Mouse (Mus musculus) stomach, embryonic 14.5 days (tissue): ENCODE measurements around the gene Islr2. TPM values are rescaled to one million over a fixed set of nuclear protein-coding genes. Genes with fewer than 3 reads are reported as not detected.
A peak's percentile ranks its signal among the peaks of the same experiment; 100 is the strongest.

Source experiments
- ATAC-seq: fragments of 200-750 bp; cut with Nextera tagmentation; 2 replicates; pipeline ENCODE4 v1.8.0; 2017; ENCODE audit warnings: low read depth, moderate TSS enrichment; ENCODE audit not compliant: insufficient number of reproducible peaks, insufficient read depth, low FRiP score
- H3K27ac ChIP-seq: fragments of 300-500 bp; sonication (generic); 2 replicates; pipeline ENCODE4 v1.5.1; 2014; ENCODE audit warnings: mild to moderate bottlenecking, low read length, moderate library complexity, mixed read lengths
- H3K27me3 ChIP-seq: fragments of 300-500 bp; sonication (generic); 2 replicates; pipeline ENCODE4 v1.6.1; 2014; ENCODE audit warnings: low read length, control low read depth, mixed read lengths; ENCODE audit not compliant: control insufficient read depth, insufficient read depth
- H3K36me3 ChIP-seq: fragments of 300-500 bp; sonication (generic); 2 replicates; pipeline ENCODE4 v1.6.1; 2014; ENCODE audit warnings: mild to moderate bottlenecking, control low read depth, low read length, moderate library complexity, mixed read lengths; ENCODE audit not compliant: control insufficient read depth, insufficient read depth
- H3K4me1 ChIP-seq: fragments of 300-500 bp; sonication (generic); 2 replicates; pipeline ENCODE4 v1.6.1; 2014; ENCODE audit warnings: low read length, control low read depth, mixed read lengths; ENCODE audit not compliant: control insufficient read depth, insufficient read depth
- H3K4me2 ChIP-seq: fragments of 300-500 bp; sonication (generic); replicated peaks from 2 replicates; pipeline ENCODE4 v1.6.1; 2014; ENCODE audit warnings: low read depth, low read length, control low read depth
- H3K4me3 ChIP-seq: fragments of 300-500 bp; sonication (generic); 2 replicates; pipeline ENCODE4 v1.5.1; 2014; ENCODE audit warnings: low read depth, low read length, control low read depth
- H3K9ac ChIP-seq: fragments of 300-500 bp; sonication (generic); replicated peaks from 2 replicates; pipeline ENCODE4 v1.6.1; 2014; ENCODE audit warnings: low read depth, mild to moderate bottlenecking, control low read depth, low read length, moderate library complexity, mixed read lengths
- H3K9me3 ChIP-seq: fragments of 300-500 bp; sonication (generic); 2 replicates; pipeline ENCODE4 v1.6.1; 2016; ENCODE audit warnings: low read depth, low read length, control low read depth; ENCODE audit not compliant: control insufficient read depth
- WGBS: fragments of 180-500 bp; shearing (Covaris S2); extraction: QIAGEN DNeasy Blood & Tissue Kit; methylation state at CpG from one replicate; pipeline ENCODE4 v1.1.7; 2014; 5-methylcytosine and 5-hydroxymethylcytosine counted together
- polyA plus RNA-seq: library from polyadenylated mRNA; unstranded; fragments of >200 nt; fragmentation: Nextera tagmentation; extraction: Ambion mirVana; gene quantifications from 2 replicates; pipeline ENCODE4 v1.2.1, GENCODE M21; 2014

Gene Islr2
- polyA plus RNA-seq, 1 experiment from 2014 or later = 1.7 TPM

DNA sequence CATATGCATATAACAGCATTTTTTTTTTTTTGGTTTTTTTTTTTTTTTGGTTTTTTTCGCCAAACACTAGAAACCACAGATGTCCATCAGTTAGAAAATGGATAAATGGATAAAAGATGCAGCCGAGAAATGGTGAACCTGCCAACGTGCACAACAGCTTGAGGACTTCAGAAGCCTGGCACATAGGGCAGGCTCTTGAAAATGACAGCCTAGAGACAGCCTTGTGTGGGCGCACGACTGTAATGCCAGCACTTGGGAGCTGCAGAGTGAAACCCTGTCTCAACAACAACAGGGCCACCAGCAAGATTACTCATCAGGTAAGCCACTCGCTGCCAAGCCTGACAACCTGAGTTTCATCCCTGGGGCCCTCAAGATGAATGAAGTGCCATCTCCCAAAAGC, 34.7 kb downstream of the Islr2 start:
- H3K9ac ChIP-seq = no peak overlapping the region
- no peak overlapping the region for H3K4me2 ChIP-seq
- H3K9me3 ChIP-seq = peaks cover 7% of the 10 kb centered on the region; the same call in 1 of the 2 replicates
- H3K4me3 ChIP-seq = no peak overlapping the region
- H3K27me3 ChIP-seq = no peaks in the 10 kb centered on the region
- H3K27ac ChIP-seq = no peak overlapping the region
- no peak for ATAC-seq
- H3K4me1 ChIP-seq = peaks cover 9% of the 10 kb centered on the region; the same call in 1 of the 2 replicates
- H3K36me3 ChIP-seq = no peaks in the 10 kb centered on the region
- 83% methylated on average over 6 of the region's 6 CpGs for WGBS

DNA sequence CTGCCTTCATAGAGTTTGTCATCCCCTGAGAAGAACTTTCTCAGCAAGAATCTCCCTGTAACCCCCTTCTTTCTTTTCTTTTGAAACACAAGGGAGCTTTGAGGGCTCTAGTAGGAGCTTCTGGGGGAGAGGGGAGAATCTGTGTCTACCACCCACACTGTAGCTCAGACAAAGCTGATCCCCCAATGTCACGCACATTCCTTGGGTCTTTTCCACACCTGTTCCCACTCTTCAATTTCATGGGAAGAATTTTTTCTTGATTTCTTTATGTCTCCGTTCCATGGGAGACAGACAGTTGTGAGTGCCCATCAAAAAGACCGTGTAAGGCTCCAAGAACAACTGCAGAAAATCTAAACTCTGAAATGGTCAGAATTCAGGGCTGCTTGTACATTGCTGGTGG, 35.2 kb downstream of the Islr2 start:
- Histone ChIP-seq H3K27me3 (no peaks in the 10 kb centered on the region), H3K4me1 (peaks cover 9% of the 10 kb centered on the region; the same call in 1 of the 2 replicates), H3K36me3 (no peaks in the 10 kb centered on the region), H3K4me3 (no peak overlapping the region), H3K9me3 (peaks cover 7% of the 10 kb centered on the region; the same call in 1 of the 2 replicates), H3K9ac (no peak overlapping the region), H3K27ac (no peak overlapping the region), H3K4me2 (no peak overlapping the region)
- 60% methylated on average over 3 of the region's 3 CpGs for WGBS
- ATAC-seq = no peak

- H3K9me3 ChIP-seq = peaks cover 7% of the 10 kb centered on the region; the same call in 1 of the 2 replicates
- WGBS = 74% methylated on average over 1 of the region's 1 CpGs
- no peak overlapping the region for H3K4me2 ChIP-seq
- no peak overlapping the region for H3K9ac ChIP-seq
- ATAC-seq = no peak
- H3K27me3 ChIP-seq = no peaks in the 10 kb centered on the region
- H3K4me3 ChIP-seq = no peak overlapping the region
- H3K27ac ChIP-seq = no peak overlapping the region
- peaks cover 15% of the 10 kb centered on the region; the same call in 1 of the 2 replicates for H3K4me1 ChIP-seq
- no peaks in the 10 kb centered on the region for H3K36me3 ChIP-seq
Measured at GRCm38 (mm10) chr9:58165779-58166178, 38.3 kb downstream of the Islr2 start.

- Histone ChIP-seq H3K4me3 (no peak overlapping the region), H3K4me1 (peaks cover 21% of the 10 kb centered on the region), H3K27me3 (no peaks in the 10 kb centered on the region), H3K9ac (no peak overlapping the region), H3K9me3 (peaks cover 7% of the 10 kb centered on the region; the same call in 1 of the 2 replicates), H3K27ac (no peak overlapping the region), H3K4me2 (no peak overlapping the region), H3K36me3 (no peaks in the 10 kb centered on the region)
- no peak for ATAC-seq
- WGBS = 66% methylated on average over 5 of the region's 5 CpGs
Measured at GRCm38 (mm10) chr9:58163146-58163545, 41.0 kb downstream of the Islr2 start.

DNA sequence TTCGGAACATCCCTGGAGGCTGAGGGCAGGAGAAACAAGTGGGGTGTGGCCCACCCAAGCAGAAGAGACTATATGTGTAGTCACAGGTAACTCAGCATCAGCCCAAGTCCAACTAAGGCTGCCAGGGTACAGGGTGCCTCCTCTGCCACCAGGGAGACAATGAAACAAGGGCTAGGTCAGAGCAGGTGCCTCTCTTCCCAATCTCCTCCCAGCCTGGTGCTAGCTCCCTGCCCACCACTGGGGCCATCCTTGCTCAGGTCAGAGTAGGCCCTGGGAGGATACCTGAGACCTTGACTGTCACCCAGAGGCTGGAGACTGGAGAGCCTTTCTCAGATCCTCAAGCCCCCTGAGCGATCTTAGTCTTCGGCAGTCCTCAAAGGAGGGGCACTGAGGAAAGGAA, 41.9 kb downstream of the Islr2 start:
- H3K27ac ChIP-seq = no peak overlapping the region
- H3K36me3 ChIP-seq = no peaks in the 10 kb centered on the region
- no peak for ATAC-seq
- H3K4me2 ChIP-seq = no peak overlapping the region
- WGBS = 88% methylated on average over 3 of the region's 3 CpGs
- peaks cover 7% of the 10 kb centered on the region; the same call in 1 of the 2 replicates for H3K9me3 ChIP-seq
- no peaks in the 10 kb centered on the region for H3K27me3 ChIP-seq
- peaks cover 30% of the 10 kb centered on the region for H3K4me1 ChIP-seq
- no peak overlapping the region for H3K9ac ChIP-seq
- H3K4me3 ChIP-seq = no peak overlapping the region

DNA sequence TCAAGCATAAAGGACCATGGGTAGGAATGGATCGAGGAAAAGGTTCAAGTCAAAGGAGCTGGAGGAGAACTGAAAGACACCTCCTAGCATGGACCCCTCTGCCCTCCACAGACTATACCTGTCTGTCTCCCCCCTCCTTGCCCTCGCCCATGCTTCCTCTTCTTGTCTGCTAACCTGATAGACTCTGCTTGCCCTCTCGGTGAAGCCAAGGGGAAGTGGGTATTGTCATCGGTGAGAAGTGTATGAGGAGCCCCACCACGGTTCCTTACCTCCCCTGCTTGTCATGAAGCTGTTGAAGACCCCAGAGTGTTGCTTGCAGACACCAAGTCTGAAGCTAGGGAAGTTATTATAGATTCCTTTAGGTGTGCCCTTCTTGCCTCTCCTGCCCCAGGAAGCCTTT, 43.8 kb downstream of the Islr2 start:
- no peak for ATAC-seq
- H3K9me3 ChIP-seq = no peaks in the 10 kb centered on the region
- no peaks in the 10 kb centered on the region for H3K27me3 ChIP-seq
- H3K4me3 ChIP-seq = no peak overlapping the region
- peaks cover 48% of the 10 kb centered on the region for H3K4me1 ChIP-seq
- H3K36me3 ChIP-seq = no peaks in the 10 kb centered on the region; the same call in 1 of the 2 replicates
- peak overlapping the region; percentile 78; the same call in 1 of the 2 replicates for H3K4me2 ChIP-seq
- 75% methylated on average over 5 of the region's 5 CpGs for WGBS
- H3K27ac ChIP-seq = peak overlapping the region; percentile 97
- no peak overlapping the region for H3K9ac ChIP-seq

- Histone ChIP-seq H3K27ac (peak overlapping the region; percentile 97), H3K9me3 (no peaks in the 10 kb centered on the region), H3K4me1 (peaks cover 52% of the 10 kb centered on the region), H3K9ac (no peak overlapping the region), H3K4me2 (peak overlapping the region; percentile 78; the same call in 1 of the 2 replicates), H3K27me3 (no peaks in the 10 kb centered on the region), H3K36me3 (no peaks in the 10 kb centered on the region; the same call in 1 of the 2 replicates), H3K4me3 (no peak overlapping the region)
- ATAC-seq = no peak
- 41% methylated on average over 4 of the region's 4 CpGs for WGBS
Measured at GRCm38 (mm10) chr9:58159855-58160254, 44.3 kb downstream of the Islr2 start.

DNA sequence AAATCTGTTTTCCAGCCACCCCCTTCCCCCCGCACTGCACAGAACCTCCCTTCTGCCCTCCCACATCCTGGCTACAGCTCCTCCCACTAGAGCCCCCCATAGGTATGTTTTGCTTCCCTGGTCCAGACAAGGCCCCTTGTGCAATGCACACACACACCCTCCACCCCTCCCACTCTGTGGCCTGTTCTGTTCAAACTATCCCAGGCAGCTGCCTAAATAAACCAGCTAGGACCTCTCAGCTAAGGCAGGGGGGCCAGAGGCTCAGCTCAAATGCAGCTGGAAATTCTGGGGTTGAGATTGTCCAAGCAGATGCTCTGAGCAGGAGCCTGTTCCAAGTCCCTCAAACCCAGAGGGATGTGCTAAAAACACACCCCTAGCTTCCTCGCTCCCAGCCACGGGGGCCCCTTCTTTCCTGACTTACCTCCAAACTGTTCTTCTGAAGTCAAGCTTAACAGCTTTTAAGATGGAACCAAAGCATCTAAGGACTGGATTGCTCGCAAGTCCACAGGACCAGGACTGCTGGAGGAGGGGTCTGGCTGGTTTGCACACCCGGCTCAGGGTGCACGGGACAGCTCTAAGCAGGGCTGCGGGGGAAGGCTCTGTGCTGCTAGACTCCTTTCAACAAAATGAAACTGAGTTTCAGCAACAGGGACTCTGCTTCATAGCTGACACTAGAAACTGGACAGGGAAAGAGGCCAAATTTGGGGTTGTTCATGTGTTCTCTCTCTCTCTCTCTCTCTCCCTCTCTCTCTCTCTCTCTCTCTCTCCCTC, 45.4 kb downstream of the Islr2 start:
- Histone ChIP-seq H3K4me1 (peaks cover 60% of the 10 kb centered on the region), H3K4me2 (peak overlapping the region; percentile 78), H3K9ac (peak overlapping the region; percentile 45), H3K27me3 (no peaks in the 10 kb centered on the region), H3K4me3 (peak overlapping the region; percentile 37), H3K9me3 (no peaks in the 10 kb centered on the region), H3K36me3 (no peaks in the 10 kb centered on the region; the same call in 1 of the 2 replicates), H3K27ac (peak overlapping the region; percentile 97)
- WGBS = 7% methylated on average over 7 of the region's 7 CpGs
- ATAC-seq = peak; percentile 90
